Comparison of ENCODE assay signal across 7 mouse cellular contexts in genomic region chr6:49215748-49216585, GRCm38 (mm10). TPM values are rescaled to one million over a fixed set of nuclear protein-coding genes. Genes with fewer than 3 reads are reported as not detected.
DNase-seq lines count a peak whose midpoint lies in the region; ATAC-seq and TF ChIP-seq lines count a peak whose summit lies in the region.

No protein-coding gene starts in this region.

- H3K9me3 ChIP-seq in forebrain, embryonic 11.5 days (ENCODE audit: control insufficient read depth, low read length) = no peaks in the 10 kb centered on the region
- no peaks in the 10 kb centered on the region for H3K9me3 ChIP-seq in limb, embryonic 11.5 days (ENCODE audit: control insufficient read depth, low read length)
- H3K9me3 ChIP-seq in stomach, embryonic 16.5 days (replicated peaks; ENCODE audit: control insufficient read depth, low read length) = no peaks in the 10 kb centered on the region

- H3K4me2 ChIP-seq in forebrain, embryonic 11.5 days (ENCODE audit: low read depth, low read length, severe bottlenecking) = peak overlapping the region; percentile 96
- peak overlapping the region; percentile 64 for H3K4me2 ChIP-seq in limb, embryonic 11.5 days (ENCODE audit: low read depth, severe bottlenecking)
- H3K4me2 ChIP-seq in stomach, embryonic 16.5 days (ENCODE audit: low read depth, low read length) = peak overlapping the region; percentile 94

- peak; percentile 47 for ATAC-seq in forebrain, embryonic 11.5 days (replicated peaks; ENCODE audit: low FRiP score)
- 0 out of 2 replicates have a peak, but pooled peaks have one; percentile 0 for ATAC-seq in limb, embryonic 11.5 days (ENCODE audit: insufficient number of reproducible peaks, low FRiP score, low TSS enrichment, low read depth)
- peak; percentile 18; the same call in 1 of the 2 replicates for ATAC-seq in stomach, embryonic 16.5 days (ENCODE audit: insufficient read depth, low FRiP score)

- H3K4me3 ChIP-seq in spleen, adult 2 months (ENCODE audit: extremely low read depth, insufficient read depth, insufficient read length) = peak overlapping the region; percentile 52
- peak overlapping the region; percentile 96 for H3K4me3 ChIP-seq in forebrain, embryonic 11.5 days (ENCODE audit: low read depth, low read length)
- peak overlapping the region; percentile 91 for H3K4me3 ChIP-seq in limb, embryonic 11.5 days (ENCODE audit: low read depth, low read length)
- peak overlapping the region; percentile 96 for H3K4me3 ChIP-seq in stomach, embryonic 16.5 days (replicated peaks; ENCODE audit: low read length)

- no peak for TF ChIP-seq POLR2A in spleen, adult 2 months (IDR thresholded peaks at IDR 0.05; ENCODE audit: low read depth, low read length)

- H3K9ac ChIP-seq in forebrain, embryonic 11.5 days (ENCODE audit: low read length) = peak overlapping the region; percentile 77
- peak overlapping the region; percentile 98 for H3K9ac ChIP-seq in limb, embryonic 11.5 days (ENCODE audit: low read length)
- peak overlapping the region; percentile 98 for H3K9ac ChIP-seq in stomach, embryonic 16.5 days (ENCODE audit: low read length)

- H3K36me3 ChIP-seq in spleen, adult 2 months (ENCODE audit: control insufficient read depth, insufficient read depth, low read length) = no peaks in the 10 kb centered on the region
- H3K36me3 ChIP-seq in forebrain, embryonic 11.5 days (ENCODE audit: control insufficient read depth, insufficient read depth, low read length) = no peaks in the 10 kb centered on the region
- H3K36me3 ChIP-seq in limb, embryonic 11.5 days (ENCODE audit: control insufficient read depth, insufficient read depth, low read length) = no peaks in the 10 kb centered on the region
- no peaks in the 10 kb centered on the region for H3K36me3 ChIP-seq in stomach, embryonic 16.5 days (ENCODE audit: control insufficient read depth, insufficient read depth, low read length)

- no peak overlapping the region for H3K27ac ChIP-seq in spleen, adult 2 months (ENCODE audit: insufficient read depth, low read length)
- H3K27ac ChIP-seq in forebrain, embryonic 11.5 days (ENCODE audit: low read depth, low read length) = peak overlapping the region; percentile 99
- peak overlapping the region; percentile 99 for H3K27ac ChIP-seq in limb, embryonic 11.5 days (replicated peaks; ENCODE audit: low read depth, low read length)
- peak overlapping the region; percentile 99 for H3K27ac ChIP-seq in stomach, embryonic 16.5 days (ENCODE audit: low read length)

- no peak for DNase-seq in spleen, adult 2 months (ENCODE audit: low read depth in 1 of 2, low spot score in 2 of 2)
- no peak for DNase-seq in spleen, postnatal 4 days (ENCODE audit: low spot score in 2 of 2)
- DNase-seq in forebrain, embryonic 11.5 days (ENCODE audit: low spot score) = no peak
- DNase-seq in limb, embryonic 11.5 days (ENCODE audit: low spot score) = no peak
- DNase-seq in adrenal gland, postnatal 25 days = no peak
- no peak for DNase-seq in spleen, postnatal 36 days (ENCODE audit: low spot score in 2 of 2)

- 11% methylated on average over 14 of the region's 14 CpGs for WGBS in spleen, adult 2 months
- WGBS in forebrain, embryonic 11.5 days = under 1% methylated on average over 14 of the region's 14 CpGs
- 1% methylated on average over 14 of the region's 14 CpGs for WGBS in limb, embryonic 11.5 days
- WGBS in stomach, embryonic 16.5 days = 3% methylated on average over 14 of the region's 14 CpGs

- H3K27me3 ChIP-seq in spleen, adult 2 months (ENCODE audit: control insufficient read depth, insufficient read depth, low read length) = peaks cover 46% of the 10 kb centered on the region
- H3K27me3 ChIP-seq in forebrain, embryonic 11.5 days (ENCODE audit: control insufficient read depth, insufficient read depth, low read length) = no peaks in the 10 kb centered on the region
- H3K27me3 ChIP-seq in limb, embryonic 11.5 days (ENCODE audit: control insufficient read depth, insufficient read depth, low read length) = no peaks in the 10 kb centered on the region
- H3K27me3 ChIP-seq in stomach, embryonic 16.5 days (ENCODE audit: control insufficient read depth, insufficient read depth, low read length) = no peaks in the 10 kb centered on the region

- H3K4me1 ChIP-seq in spleen, adult 2 months (ENCODE audit: control insufficient read depth, insufficient read depth, insufficient read length) = peaks cover 17% of the 10 kb centered on the region
- H3K4me1 ChIP-seq in forebrain, embryonic 11.5 days (replicated peaks; ENCODE audit: control insufficient read depth, insufficient read depth, low read length) = peaks cover 10% of the 10 kb centered on the region
- H3K4me1 ChIP-seq in limb, embryonic 11.5 days (ENCODE audit: control insufficient read depth, insufficient read depth, low read length) = peaks cover 11% of the 10 kb centered on the region; the same call in 1 of the 2 replicates
- peaks cover 20% of the 10 kb centered on the region for H3K4me1 ChIP-seq in stomach, embryonic 16.5 days (ENCODE audit: control insufficient read depth, insufficient read depth, low read length)

- TF ChIP-seq CTCF in spleen, adult 2 months (IDR thresholded peaks at IDR 0.05; ENCODE audit: extremely low read depth, insufficient read depth, insufficient read length, insufficient replicate concordance) = no peak

RNA-seq across cellular contexts. Expression of gene Igf2bp3, which starts 1.2 kb away (rescaled TPM):
- polyA plus RNA-seq in spleen, adult 2 months (2012; rRNA removed) = 0.08 and 0.15 TPM in 2 replicates
- polyA plus RNA-seq in forebrain, embryonic 11.5 days (2014; fragmentation: Nextera tagmentation; extraction: Ambion mirVana) = 121 and 132 TPM in 2 replicates
- 140 and 155 TPM in 2 replicates for polyA plus RNA-seq in limb, embryonic 11.5 days (2014; fragmentation: Nextera tagmentation; extraction: Ambion mirVana)
- polyA plus RNA-seq in stomach, embryonic 16.5 days (2015; fragmentation: Nextera tagmentation; extraction: Ambion mirVana) = 47.0 and 53.6 TPM in 2 replicates
- total RNA-seq in adrenal gland, postnatal 25 days (2021) = 1.0 and 1.2 TPM in 2 replicates

RNA-seq across cellular contexts. Expression of gene Tra2a, which starts 47.9 kb away (rescaled TPM):
- 25.8 and 27.3 TPM in 2 replicates for polyA plus RNA-seq in spleen, adult 2 months (2012; rRNA removed)
- polyA plus RNA-seq in forebrain, embryonic 11.5 days (2014; fragmentation: Nextera tagmentation; extraction: Ambion mirVana) = 64.4 and 68.5 TPM in 2 replicates
- 64.2 and 75.1 TPM in 2 replicates for polyA plus RNA-seq in limb, embryonic 11.5 days (2014; fragmentation: Nextera tagmentation; extraction: Ambion mirVana)
- 85.9 and 87.7 TPM in 2 replicates for polyA plus RNA-seq in stomach, embryonic 16.5 days (2015; fragmentation: Nextera tagmentation; extraction: Ambion mirVana)
- 69.3 and 95.8 TPM in 2 replicates for total RNA-seq in adrenal gland, postnatal 25 days (2021)

Comparison
In these comparisons a context has a peak if more than half of its experiments do, and no peak if none do; other contexts are left out.
1. RNA of gene Igf2bp3, which starts 1.2 kb away (polyA plus RNA-seq): 140 to 155 TPM in limb, embryonic 11.5 days, 121 to 132 TPM in forebrain, embryonic 11.5 days and 47.0 to 53.6 TPM in stomach, embryonic 16.5 days; 0.08 to 0.15 TPM in spleen, adult 2 months; every median in the first group is over 10 times any median in the second.
2. Peak in every context shown above with its lines, with median percentiles within 50 percentile points of each other: H3K4me3 ChIP-seq, ATAC-seq, H3K4me2 ChIP-seq and H3K9ac ChIP-seq.